Mouse (Mus musculus) CH12.LX (cell line): ENCODE results near the gene Anks3. TPM values are rescaled to one million over a fixed set of nuclear protein-coding genes. Genes with fewer than 3 reads are reported as not detected.

Source experiments
- DNase-seq: peaks from one replicate; pipeline ENCODE4 v3.0.0-alpha.2; 2013; ENCODE audit errors: extremely low read depth
- H3K27ac ChIP-seq: 2 replicates; pipeline ENCODE4 v1.5.1; 2012; ENCODE audit warnings: low read depth, mild to moderate bottlenecking, control low read depth, moderate library complexity; ENCODE audit not compliant: insufficient read depth
- H3K27me3 ChIP-seq: replicated peaks from 2 replicates; pipeline ENCODE3; 2012; ENCODE audit warnings: inconsistent platforms
- H3K36me3 ChIP-seq, 2 experiments: replicated peaks in 1 of 2; 2 replicates each; pipeline versions ENCODE3 to v1.6.1; 2012; ENCODE audit warnings: inconsistent platforms in 1 of 2, low read length in 1 of 2, mild to moderate bottlenecking in 1 of 2, mixed read lengths in 1 of 2, moderate library complexity in 1 of 2; ENCODE audit not compliant: control insufficient read depth in 1 of 2, insufficient read depth in 1 of 2
- H3K4me1 ChIP-seq, 2 experiments: 2 replicates each; pipeline ENCODE4 v1.6.1; 2012; ENCODE audit warnings: inconsistent platforms in 1 of 2, moderate library complexity in 1 of 2; ENCODE audit not compliant: insufficient read depth in 2 of 2, control insufficient read depth in 1 of 2
- H3K4me2 ChIP-seq: 2 replicates; pipeline ENCODE4 v1.6.1; 2012; ENCODE audit warnings: low read depth, mild to moderate bottlenecking, control low read depth; ENCODE audit not compliant: poor library complexity, insufficient read depth, severe bottlenecking
- H3K4me3 ChIP-seq, 3 experiments: fragments of 150-350 bp in 1 of 3; sonication (generic) in 1 of 3; replicated peaks in 1 of 3; 2 replicates each; pipeline versions ENCODE3 to v1.5.1; 2011 to 2012; ENCODE audit warnings: low read depth in 2 of 3, low read length in 2 of 3, mild to moderate bottlenecking in 2 of 3, moderate library complexity in 2 of 3, control low read depth in 1 of 3, improper control_type of control experiment in 1 of 3, inconsistent platforms in 1 of 3, mixed read lengths in 1 of 3; ENCODE audit not compliant: poor library complexity in 1 of 3
- H3K79me2 ChIP-seq: replicated peaks from 2 replicates; pipeline ENCODE4 v1.6.1; 2012; ENCODE audit warnings: mild to moderate bottlenecking, moderate library complexity; ENCODE audit not compliant: control insufficient read depth, poor library complexity, insufficient read depth, severe bottlenecking; ENCODE audit errors: extremely low read depth
- H3K9ac ChIP-seq: 2 replicates; pipeline ENCODE4 v1.6.1; 2012; ENCODE audit warnings: low read depth, mild to moderate bottlenecking, control low read depth, moderate library complexity; ENCODE audit not compliant: insufficient read depth
- H3K9me3 ChIP-seq: replicated peaks from 2 replicates; pipeline ENCODE3; 2012; ENCODE audit warnings: low read length, inconsistent platforms, mixed read lengths
- BHLHE40 ChIP-seq: IDR thresholded peaks from 2 replicates; pipeline ENCODE4 v1.6.1; 2011; ENCODE audit warnings: mild to moderate bottlenecking, low read depth, low read length, improper control_type of control experiment
- CHD1 ChIP-seq: IDR thresholded peaks from 2 replicates; pipeline ENCODE4 v1.6.1; 2012; ENCODE audit warnings: low read depth, low read length, improper control_type of control experiment, inconsistent platforms
- CHD2 ChIP-seq: IDR thresholded peaks from 2 replicates; pipeline ENCODE4 v1.6.1; 2011; ENCODE audit warnings: low read length, improper control_type of control experiment
- CTCF ChIP-seq, 2 experiments: IDR thresholded peaks in 1 of 2; conservative IDR thresholded peaks in 1 of 2; 2 replicates each; pipeline ENCODE4 v1.5.1; 2011 to 2012; ENCODE audit warnings: low read depth in 2 of 2, low read length in 2 of 2, improper control_type of control experiment in 1 of 2, inconsistent platforms in 1 of 2, mild to moderate bottlenecking in 1 of 2, moderate library complexity in 1 of 2
- ELF1 ChIP-seq: IDR thresholded peaks from 2 replicates; pipeline ENCODE4 v1.6.1; 2014; ENCODE audit warnings: low read depth, mild to moderate bottlenecking, inconsistent platforms, low read length, improper control_type of control experiment
- JUN ChIP-seq: IDR thresholded peaks from 2 replicates; pipeline ENCODE4 v1.6.1; 2011; ENCODE audit warnings: low read depth, mild to moderate bottlenecking, low read length, improper control_type of control experiment, moderate library complexity; ENCODE audit not compliant: insufficient read depth
- JUND ChIP-seq: conservative IDR thresholded peaks from 2 replicates; pipeline ENCODE4 v1.6.1; 2011; ENCODE audit warnings: low read depth, low read length, improper control_type of control experiment
- KAT2A ChIP-seq: IDR thresholded peaks from 2 replicates; pipeline ENCODE4 v1.6.1; 2012; ENCODE audit warnings: low read length, improper control_type of control experiment, inconsistent platforms; ENCODE audit not compliant: insufficient replicate concordance
- MXI1 ChIP-seq: IDR thresholded peaks from 2 replicates; pipeline ENCODE4 v1.6.1; 2011; ENCODE audit warnings: mild to moderate bottlenecking, low read depth, low read length, improper control_type of control experiment
- NRF1 ChIP-seq: IDR thresholded peaks from 2 replicates; pipeline ENCODE4 v1.6.1; 2014; ENCODE audit warnings: low read depth, mild to moderate bottlenecking, inconsistent platforms, low read length, improper control_type of control experiment, moderate library complexity
- POLR2AphosphoS2 ChIP-seq: IDR thresholded peaks from 2 replicates; pipeline ENCODE4 v1.6.1; 2011; ENCODE audit warnings: low read depth, low read length, improper control_type of control experiment
- RAD21 ChIP-seq: IDR thresholded peaks from 2 replicates; pipeline ENCODE4 v1.6.1; 2011; ENCODE audit warnings: low read depth, mild to moderate bottlenecking, low read length, improper control_type of control experiment, moderate library complexity
- SIN3A ChIP-seq: IDR thresholded peaks from 2 replicates; pipeline ENCODE4 v1.6.1; 2012; ENCODE audit warnings: low read length, improper control_type of control experiment, inconsistent platforms
- TCF12 ChIP-seq: IDR thresholded peaks from 2 replicates; pipeline ENCODE4 v1.6.1; 2014; ENCODE audit warnings: low read depth, mild to moderate bottlenecking, inconsistent platforms, low read length, improper control_type of control experiment
- USF1 ChIP-seq: IDR thresholded peaks from 2 replicates; pipeline ENCODE4 v1.6.1; 2014; ENCODE audit warnings: low read depth, mild to moderate bottlenecking, inconsistent platforms, low read length, improper control_type of control experiment
- USF2 ChIP-seq: conservative IDR thresholded peaks from 2 replicates; pipeline ENCODE4 v1.6.1; 2011; ENCODE audit warnings: low read depth, low read length, improper control_type of control experiment
- ZKSCAN1 ChIP-seq: IDR thresholded peaks from 2 replicates; pipeline ENCODE4 v1.6.1; 2012; ENCODE audit warnings: low read depth, inconsistent platforms, low read length, improper control_type of control experiment, borderline replicate concordance
- dilution Hi-C: fragments of 300-500 bp; cut with MboI; formaldehyde crosslinking; loops from 2 replicates; pipeline ENCODE4 v1.14.3; 2020; ENCODE audit warnings: low sequenced_read_pairs; ENCODE audit not compliant: extremely low pct_unique_long_range_greater_than_20kb, extremely low pct_ligation_motif_present
- in situ Hi-C: fragments of 300-500 bp; cut with MboI; formaldehyde crosslinking; loops from 3 replicates; pipeline ENCODE4 v1.14.3; 2019; ENCODE audit warnings: low sequenced_read_pairs, low pct_ligation_motif_present, low pct_unique_long_range_greater_than_20kb, mixed read lengths
- polyA plus RNA-seq: library from polyadenylated mRNA; unstranded; fragments of >175 nt; gene quantifications from 2 replicates; pipeline ENCODE4 v1.2.1, GENCODE M21; 2012; ENCODE audit warnings: low read depth; ENCODE audit not compliant: insufficient read length
- total RNA-seq, 2 experiments: library from RNA; depleted of rRNA; stranded (reverse); fragments of 300-350 nt in 1 of 2; fragments of >200 nt in 1 of 2; gene quantifications; 2 replicates each; pipeline ENCODE4 v1.2.3; 2012 to 2014

Anks3 gene
- total and polyA plus RNA-seq, 3 experiments: 17.0 to 34.9 (median 24.4) TPM

DNA sequence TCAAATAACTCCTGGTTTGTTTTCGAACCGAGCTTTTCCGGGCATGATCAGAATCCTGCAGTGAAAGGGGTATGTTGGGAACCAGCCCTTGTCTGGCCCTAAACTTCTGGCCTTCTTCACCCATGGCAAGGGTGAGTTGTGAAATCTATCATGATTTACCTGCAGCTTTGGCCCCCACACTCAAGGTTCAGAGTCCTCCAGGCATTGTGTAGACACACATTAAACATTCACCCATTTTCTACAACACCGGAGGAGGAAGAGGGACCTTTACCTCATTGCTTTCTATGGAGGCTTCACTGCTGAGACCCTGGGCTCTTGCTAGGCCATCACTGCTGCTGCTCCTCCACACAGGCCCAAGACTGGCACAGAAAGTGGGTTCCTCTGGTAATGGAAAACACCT lies 16.6 kb downstream of the Anks3 start:
- H3K9me3 ChIP-seq: no peaks in the 10 kb centered on the region
- H3K9ac ChIP-seq: no peak overlapping the region
- DNase-seq: no peak
- dilution Hi-C loops (no loop called here), in situ Hi-C loops (no loop called here)
- no peak overlapping the region for H3K4me2 ChIP-seq
- H3K4me3 ChIP-seq: no peak overlapping the region
- H3K27me3 ChIP-seq: no peaks in the 10 kb centered on the region
- peaks cover 66 to 87% of the 10 kb centered on the region in 2 experiments for H3K36me3 ChIP-seq
- H3K27ac ChIP-seq: no peak overlapping the region
- TF ChIP-seq MXI1 (no peak), JUN (no peak)
- TF ChIP-seq, all 38 proteins: peak for 0
- no peaks in the 10 kb centered on the region for H3K79me2 ChIP-seq
- H3K4me1 ChIP-seq: no peaks in the 10 kb centered on the region

- TF ChIP-seq RAD21 (no peak), ELF1 (no peak), SIN3A (no peak), USF1 (no peak)
- TF ChIP-seq, all 38 proteins: peak for 0
- H3K27ac ChIP-seq: no peak overlapping the region
- no peaks in the 10 kb centered on the region for H3K9me3 ChIP-seq
- no peaks in the 10 kb centered on the region for H3K27me3 ChIP-seq
- H3K36me3 ChIP-seq: peaks cover 72 to 87% of the 10 kb centered on the region in 2 experiments
- H3K9ac ChIP-seq: no peak overlapping the region
- H3K4me1 ChIP-seq: peaks cover 0 to under 1% of the 10 kb centered on the region in 2 experiments; a peak in 1 of 4 replicates
- no peak overlapping the region for H3K4me3 ChIP-seq
- no peak for DNase-seq
- dilution Hi-C loops: no loop called here
- H3K4me2 ChIP-seq: no peak overlapping the region
- in situ Hi-C loops: no loop called here
- H3K79me2 ChIP-seq: no peaks in the 10 kb centered on the region
Measured at GRCm38 (mm10) chr16:4946155-4946554, 17.9 kb downstream of the Anks3 start.

DNA sequence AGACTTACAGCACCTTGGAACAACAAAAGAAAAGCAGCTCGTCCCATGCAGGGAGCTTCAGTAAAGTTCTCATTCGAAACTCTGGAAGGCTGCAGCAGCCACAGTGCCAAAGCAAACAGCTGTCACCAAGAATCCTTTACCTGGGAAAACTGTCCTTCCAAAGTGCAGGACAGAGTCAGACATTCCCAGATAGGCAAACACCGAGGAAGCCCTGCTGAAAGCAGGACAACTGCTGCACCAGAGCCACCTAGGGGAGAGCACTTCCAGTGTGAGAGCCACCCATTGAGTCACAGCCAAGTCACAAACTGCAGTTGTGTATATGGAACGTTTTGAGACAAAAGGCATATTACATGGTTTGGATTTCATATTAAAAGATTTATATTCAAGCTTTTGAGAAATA lies 18.6 kb downstream of the Anks3 start:
- Histone ChIP-seq H3K27ac (no peak overlapping the region), H3K79me2 (0 out of 2 replicates have a peak, but pooled peaks cover 1% of the 10 kb centered on the region), H3K9me3 (no peaks in the 10 kb centered on the region), H3K9ac (no peak overlapping the region), H3K27me3 (no peaks in the 10 kb centered on the region), H3K4me3 (no peak overlapping the region), H3K4me2 (no peak overlapping the region), H3K36me3 (peaks cover 74 to 88% of the 10 kb centered on the region in 2 experiments), H3K4me1 (peaks cover 2 to 8% of the 10 kb centered on the region in 2 experiments; a peak in 2 of 4 replicates)
- DNase-seq: no peak
- no peak for TF ChIP-seq MXI1
- no peak for TF ChIP-seq CHD2
- no peak for TF ChIP-seq TCF12
- TF ChIP-seq CTCF (conservative IDR thresholded peaks at IDR 0.05 in 1 of 2, IDR thresholded peaks at IDR 0.05 in 1 of 2; ENCODE audit: low read depth in 2 of 2, low read length in 2 of 2): no peak
- no peak for TF ChIP-seq JUND
- no peak for TF ChIP-seq BHLHE40
- TF ChIP-seq RAD21: no peak
- no peak for TF ChIP-seq JUN
- no peak for TF ChIP-seq SIN3A
- TF ChIP-seq USF2: no peak
- no peak for TF ChIP-seq CHD1
- TF ChIP-seq NRF1: no peak
- no peak for TF ChIP-seq KAT2A
- no peak for TF ChIP-seq ZKSCAN1
- no peak for TF ChIP-seq POLR2AphosphoS2
- dilution Hi-C loops (no loop called here), in situ Hi-C loops (no loop called here)
